Mouse (Mus musculus) midbrain, postnatal 0 days (tissue): ENCODE measurements at regions not wholly inside any gene's neighbourhood (a gene's known extent, or its start where the extent isn't known, plus 50 kb on each side); places are given as distances from the start of the nearest gene placed in this dataset.

Experiments used
- ATAC-seq: fragments of 200-750 bp; cut with Nextera tagmentation; 2 replicates; pipeline ENCODE4 v1.8.0; 2017; ENCODE audit warnings: moderate number of reproducible peaks, mild to moderate bottlenecking, moderate TSS enrichment, moderate library complexity; ENCODE audit not compliant: low FRiP score
- DNase-seq: peaks from one replicate; pipeline ENCODE4 v3.0.0-alpha.2; 2015; ENCODE audit warnings: low spot score
- H3K27ac ChIP-seq: fragments of 300-500 bp; sonication (generic); 2 replicates; pipeline ENCODE4 v1.5.1; 2014; ENCODE audit warnings: low read depth, mild to moderate bottlenecking, low read length, mixed read lengths
- H3K27me3 ChIP-seq: fragments of 300-500 bp; sonication (generic); 2 replicates; pipeline ENCODE4 v1.6.1; 2014; ENCODE audit warnings: low read length, control low read depth, mixed read lengths; ENCODE audit not compliant: insufficient read depth
- H3K36me3 ChIP-seq: fragments of 300-500 bp; sonication (generic); 2 replicates; pipeline ENCODE4 v1.6.1; 2014; ENCODE audit warnings: low read length, control low read depth, mixed read lengths; ENCODE audit not compliant: insufficient read depth
- H3K4me1 ChIP-seq: fragments of 300-500 bp; sonication (generic); 2 replicates; pipeline ENCODE4 v1.6.1; 2014; ENCODE audit warnings: mild to moderate bottlenecking, control low read depth, antibody characterized with exemption, low read length, mixed read lengths; ENCODE audit not compliant: insufficient read depth
- H3K4me2 ChIP-seq: fragments of 300-500 bp; sonication (generic); 2 replicates; pipeline ENCODE4 v1.6.1; 2014; ENCODE audit warnings: low read depth, mild to moderate bottlenecking, low read length, mixed read lengths; ENCODE audit not compliant: poor library complexity, severe bottlenecking
- H3K4me3 ChIP-seq: fragments of 300-500 bp; sonication (generic); 2 replicates; pipeline ENCODE4 v1.5.1; 2014; ENCODE audit warnings: low read depth, mild to moderate bottlenecking, low read length, moderate library complexity
- H3K9ac ChIP-seq: fragments of 300-500 bp; sonication (generic); replicated peaks from 2 replicates; pipeline ENCODE4 v1.6.1; 2014; ENCODE audit warnings: mild to moderate bottlenecking, low read length, moderate library complexity, mixed read lengths; ENCODE audit not compliant: poor library complexity, severe bottlenecking
- H3K9me3 ChIP-seq: fragments of 300-500 bp; sonication (generic); 2 replicates; pipeline ENCODE4 v1.6.1; 2016; ENCODE audit warnings: low read length, control low read depth
- CTCF ChIP-seq: IDR thresholded peaks from 2 replicates; pipeline ENCODE4 v1.5.1; 2016; ENCODE audit warnings: antibody characterized with exemption, mild to moderate bottlenecking
- WGBS: fragments of 180-500 bp; shearing (Covaris S2); extraction: QIAGEN DNeasy Blood & Tissue Kit; methylation state at CpG from one replicate; pipeline ENCODE4 v1.1.7; 2014; 5-methylcytosine and 5-hydroxymethylcytosine counted together

- DNase-seq (no peak), ATAC-seq (no peak)
- Histone ChIP-seq H3K9me3 (no peaks in the 10 kb centered on the region), H3K36me3 (no peaks in the 10 kb centered on the region), H3K27me3 (no peaks in the 10 kb centered on the region), H3K27ac (no peak overlapping the region), H3K9ac (no peak overlapping the region), H3K4me1 (no peaks in the 10 kb centered on the region), H3K4me3 (no peak overlapping the region), H3K4me2 (no peak overlapping the region)
- TF ChIP-seq CTCF = no peak
- WGBS = 78% methylated on average over 4 of the region's 4 CpGs
Measured at GRCm38 (mm10) chr8:76217819-76218580, 681.2 kb upstream of the Nr3c2 start.

- H3K9ac ChIP-seq = no peak overlapping the region
- H3K4me3 ChIP-seq = no peak overlapping the region
- WGBS = 41% methylated on average over 1 of the region's 1 CpGs
- no peak overlapping the region for H3K27ac ChIP-seq
- TF ChIP-seq CTCF = no peak
- no peak for DNase-seq
- H3K4me2 ChIP-seq = no peak overlapping the region
- no peaks in the 10 kb centered on the region for H3K4me1 ChIP-seq
- ATAC-seq = no peak
- no peaks in the 10 kb centered on the region for H3K27me3 ChIP-seq
- H3K36me3 ChIP-seq = no peaks in the 10 kb centered on the region
- no peaks in the 10 kb centered on the region for H3K9me3 ChIP-seq
Measured at GRCm38 (mm10) chr8:76230847-76231246, 668.4 kb upstream of the Nr3c2 start.

- no peaks in the 10 kb centered on the region for H3K9me3 ChIP-seq
- H3K9ac ChIP-seq = no peak overlapping the region
- no peak overlapping the region for H3K4me3 ChIP-seq
- no peak for ATAC-seq
- H3K27me3 ChIP-seq = no peaks in the 10 kb centered on the region
- H3K27ac ChIP-seq = no peak overlapping the region
- H3K36me3 ChIP-seq = no peaks in the 10 kb centered on the region
- H3K4me1 ChIP-seq = no peaks in the 10 kb centered on the region
- 80% methylated on average over 3 of the region's 3 CpGs for WGBS
- DNase-seq = no peak
- TF ChIP-seq CTCF = no peak
- H3K4me2 ChIP-seq = no peak overlapping the region
Measured at GRCm38 (mm10) chr8:76249194-76249593, 650.0 kb upstream of the Nr3c2 start.

GRCm38 (mm10) chr8:76252161-76253010 is 646.9 kb upstream of the Nr3c2 start:
- no peak overlapping the region for H3K4me3 ChIP-seq
- WGBS = 47% methylated on average over 9 of the region's 9 CpGs
- H3K27me3 ChIP-seq = no peaks in the 10 kb centered on the region
- no peak overlapping the region for H3K9ac ChIP-seq
- H3K36me3 ChIP-seq = no peaks in the 10 kb centered on the region
- no peak overlapping the region for H3K27ac ChIP-seq
- H3K4me2 ChIP-seq = no peak overlapping the region
- H3K9me3 ChIP-seq = no peaks in the 10 kb centered on the region
- ATAC-seq = no peak
- DNase-seq = peak; percentile 9
- H3K4me1 ChIP-seq = no peaks in the 10 kb centered on the region
- TF ChIP-seq CTCF = no peak
